Mouse (Mus musculus) cerebellum, adult 2 months (tissue): ENCODE data around the gene Cyb5d2.

Experiments used
- CTCF ChIP-seq: fragments of 200-500 bp; IDR thresholded peaks from 2 replicates; pipeline ENCODE4 v1.5.1; 2011; ENCODE audit warnings: low read depth, mild to moderate bottlenecking, control low read depth, low read length, moderate library complexity, borderline replicate concordance; ENCODE audit not compliant: insufficient read depth
- POLR2A ChIP-seq: fragments of 200-500 bp; IDR thresholded peaks from 2 replicates; pipeline ENCODE4 v1.6.1; 2011; ENCODE audit warnings: low read length, control low read depth, borderline replicate concordance; ENCODE audit not compliant: insufficient read depth

DNA sequence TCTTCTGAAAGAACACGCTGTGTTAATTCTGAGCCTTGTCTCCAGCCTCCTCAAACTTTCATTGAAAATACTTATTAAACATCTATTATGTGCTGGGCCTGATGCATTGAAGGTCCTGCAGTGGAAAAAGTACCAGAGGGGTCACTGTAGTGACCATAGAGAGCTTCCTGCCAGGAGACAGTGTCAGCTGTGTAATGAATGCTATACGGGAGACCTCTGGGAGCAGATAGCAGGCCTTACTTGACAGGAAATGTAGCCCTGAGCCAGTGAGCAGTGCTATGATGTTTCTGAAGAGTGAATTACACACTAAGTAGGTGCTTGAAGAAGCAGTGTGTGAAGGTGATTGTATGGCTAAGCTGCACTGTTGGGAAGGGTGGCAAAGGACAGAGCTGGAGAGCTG lies 49.6 kb upstream of the Cyb5d2 start:
- no peak for TF ChIP-seq CTCF
- TF ChIP-seq POLR2A: no peak
